Mouse (Mus musculus): ENCODE results near the gene Dnajc13.

DNA sequence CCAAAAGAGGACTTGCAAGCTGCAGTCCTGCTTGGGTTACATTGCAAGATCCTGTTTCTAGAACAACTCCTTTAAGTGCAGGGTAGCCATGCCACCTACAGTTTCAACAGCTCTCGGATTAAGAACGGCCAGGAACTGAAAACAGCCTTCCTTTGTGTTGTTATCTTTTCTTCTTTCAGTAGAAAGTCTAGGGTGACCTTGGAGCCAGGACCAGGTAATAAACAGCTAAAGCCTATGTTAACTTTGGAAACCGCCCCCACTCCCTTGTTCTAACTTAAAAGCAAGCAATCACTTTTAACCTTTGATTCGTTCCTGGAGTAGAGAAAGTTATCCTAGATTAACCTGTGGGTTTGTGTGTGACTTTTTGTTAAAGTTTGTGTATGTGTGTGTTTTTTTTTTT lies 41.6 kb upstream of the Dnajc13 start:
- TF ChIP-seq CTCF (IDR thresholded peaks at IDR 0.05; ENCODE audit: borderline replicate concordance, extremely low read depth, insufficient read depth, insufficient read length) (no peak), POLR2A (IDR thresholded peaks at IDR 0.05; ENCODE audit: borderline replicate concordance, extremely low read depth, insufficient read depth, insufficient read length, poor library complexity, severe bottlenecking) (no peak)

Data from brain, embryonic 14.5 days (tissue).